Mouse (Mus musculus): Measurements from ENCODE around the gene March8. TPM values are rescaled to one million over a fixed set of nuclear protein-coding genes. Genes with fewer than 3 reads are reported as not detected.

The March8 gene
- total and polyA plus RNA-seq, 3 experiments: 22.7 to 24.9 TPM; not detected in 1

GRCm38 (mm10) chr6:116389481-116389880, 51.7 kb downstream of the March8 start:
- Histone ChIP-seq H3K27me3 (ENCODE audit: control insufficient read depth in 1 of 2, insufficient read depth in 2 of 2, low read length in 2 of 2) (no peaks in the 10 kb centered on the region), H3K36me3 (ENCODE audit: control insufficient read depth in 1 of 2, insufficient read depth in 2 of 2, low read length in 2 of 2) (peaks cover 0 to 17% of the 10 kb centered on the region in 2 experiments; a peak in 2 of 4 replicates), H3K9ac (ENCODE audit: control insufficient read depth, low read depth, low read length, poor library complexity, severe bottlenecking) (no peak overlapping the region), H3K4me3 (ENCODE audit: control insufficient read depth in 1 of 2, insufficient read depth in 1 of 2, low read depth in 2 of 2, low read length in 2 of 2) (no peak overlapping the region), H3K9me3 (replicated peaks; ENCODE audit: insufficient read depth, low read length) (no peaks in the 10 kb centered on the region), H3K27ac (ENCODE audit: control insufficient read depth, low read depth, low read length) (no peak overlapping the region), H3K79me2 (ENCODE audit: control insufficient read depth, insufficient read depth, low read length, poor library complexity) (no peaks in the 10 kb centered on the region), H3K4me1 (ENCODE audit: control insufficient read depth in 1 of 2, insufficient read depth in 2 of 2, low read length in 2 of 2) (peaks cover 6 to 16% of the 10 kb centered on the region in 2 experiments)
- no peak for TF ChIP-seq ZKSCAN1 (IDR thresholded peaks at IDR 0.05; ENCODE audit: low read depth, low read length)
- TF ChIP-seq CHD2 (IDR thresholded peaks at IDR 0.05; ENCODE audit: low read length): no peak
- no peak for TF ChIP-seq MAZ (IDR thresholded peaks at IDR 0.05; ENCODE audit: low read depth, low read length)
- no peak for TF ChIP-seq BHLHE40 (IDR thresholded peaks at IDR 0.05; ENCODE audit: borderline replicate concordance, low read depth, low read length)
- no peak for TF ChIP-seq ZC3H11A (IDR thresholded peaks at IDR 0.05; ENCODE audit: low read depth, low read length)
- TF ChIP-seq ZMIZ1 (IDR thresholded peaks at IDR 0.05; ENCODE audit: low read depth, low read length): no peak
- TF ChIP-seq POLR2A (IDR thresholded peaks at IDR 0.05; ENCODE audit: control insufficient read depth in 1 of 2, insufficient read depth in 1 of 2, low read depth in 1 of 2, low read length in 2 of 2, poor library complexity in 1 of 2): no peak
- TF ChIP-seq SMC3 (IDR thresholded peaks at IDR 0.05; ENCODE audit: low read depth, low read length): no peak
- no peak for TF ChIP-seq HCFC1 (IDR thresholded peaks at IDR 0.05; ENCODE audit: low read depth, low read length)
- TF ChIP-seq ELF1 (IDR thresholded peaks at IDR 0.05; ENCODE audit: low read depth, low read length): no peak
- no peak for TF ChIP-seq POLR2AphosphoS5 (IDR thresholded peaks at IDR 0.05; ENCODE audit: borderline replicate concordance, low read depth, low read length)
- no peak for TF ChIP-seq E2F4 (IDR thresholded peaks at IDR 0.05; ENCODE audit: borderline replicate concordance, low read depth, low read length)
- TF ChIP-seq EP300 (IDR thresholded peaks at IDR 0.05; ENCODE audit: low read depth in 1 of 2, low read length in 2 of 2): peak; percentile 43 to 57; a peak in 3 of 4 replicates
- no peak for TF ChIP-seq CTCF (IDR thresholded peaks at IDR 0.05 in 2 of 3, conservative IDR thresholded peaks at IDR 0.05 in 1 of 3; ENCODE audit: control insufficient read depth in 1 of 3, insufficient read depth in 1 of 3, low read depth in 2 of 3, low read length in 3 of 3, poor library complexity in 1 of 3, severe bottlenecking in 1 of 3)
- no peak for TF ChIP-seq TBP (IDR thresholded peaks at IDR 0.05; ENCODE audit: low read depth, low read length)
- no peak for TF ChIP-seq NRF1 (IDR thresholded peaks at IDR 0.05; ENCODE audit: insufficient read depth, low read depth, low read length, poor library complexity, severe bottlenecking)
- TF ChIP-seq RCOR1 (IDR thresholded peaks at IDR 0.05; ENCODE audit: low read depth, low read length): no peak
- no peak for TF ChIP-seq JUND (IDR thresholded peaks at IDR 0.05; ENCODE audit: low read depth, low read length)
- TF ChIP-seq POLR2AphosphoS2 (IDR thresholded peaks at IDR 0.05; ENCODE audit: low read length): no peak
- peak; percentile 42; the same call in 1 of the 2 replicates for TF ChIP-seq TCF12 (IDR thresholded peaks at IDR 0.05; ENCODE audit: low read depth, low read length)
- no peak for TF ChIP-seq GABPA (IDR thresholded peaks at IDR 0.05; ENCODE audit: low read depth, low read length)
- no peak for TF ChIP-seq TAL1 (IDR thresholded peaks at IDR 0.05; ENCODE audit: low read length)
- peak; percentile 33; the same call in 1 of the 2 replicates for TF ChIP-seq ETS1 (IDR thresholded peaks at IDR 0.05; ENCODE audit: low read depth, low read length)
- TF ChIP-seq MAFK (IDR thresholded peaks at IDR 0.05; ENCODE audit: borderline replicate concordance, low read depth, low read length): no peak
- TF ChIP-seq MYC (IDR thresholded peaks at IDR 0.05; ENCODE audit: low read depth, low read length): no peak
- TF ChIP-seq MEF2A (IDR thresholded peaks at IDR 0.05; ENCODE audit: extremely low read depth, insufficient replicate concordance, low read depth, low read length, poor library complexity, severe bottlenecking): no peak
- no peak for TF ChIP-seq USF1 (IDR thresholded peaks at IDR 0.05; ENCODE audit: low read depth, low read length)
- no peak for TF ChIP-seq CHD1 (IDR thresholded peaks at IDR 0.05; ENCODE audit: low read depth, low read length)
- peak; percentile 38; the same call in 1 of the 2 replicates for TF ChIP-seq SIN3A (IDR thresholded peaks at IDR 0.05; ENCODE audit: low read length)
- no peak for TF ChIP-seq RAD21 (IDR thresholded peaks at IDR 0.05; ENCODE audit: low read depth, low read length)
- TF ChIP-seq ZNF384 (IDR thresholded peaks at IDR 0.05; ENCODE audit: low read depth, low read length): peak; percentile 92
- TF ChIP-seq MYB (IDR thresholded peaks at IDR 0.05; ENCODE audit: low read depth, low read length): no peak
- no peak for TF ChIP-seq MAX (IDR thresholded peaks at IDR 0.05; ENCODE audit: low read length)
- TF ChIP-seq GATA1 (IDR thresholded peaks at IDR 0.05; ENCODE audit: low read depth, low read length): 0 out of 2 replicates have a peak, but pooled peaks have one; percentile 22
- peak; percentile 26 for DNase-seq (ENCODE audit: low read depth, low spot score)

All from MEL (cell line).